Mouse (Mus musculus) lung, postnatal 0 days (tissue): Measurements from ENCODE around the gene Slc6a12. TPM values are rescaled to one million over a fixed set of nuclear protein-coding genes. Genes with fewer than 3 reads are reported as not detected.

ENCODE experiments used
- ATAC-seq: fragments of 200-750 bp; cut with Nextera tagmentation; 2 replicates; pipeline ENCODE4 v1.8.0; 2017; ENCODE audit warnings: moderate library complexity
- DNase-seq: peaks from one replicate; pipeline ENCODE4 v3.0.0-alpha.2; 2016; ENCODE audit warnings: low spot score
- H3K27ac ChIP-seq: fragments of 300-500 bp; sonication (generic); 2 replicates; pipeline ENCODE4 v1.5.1; 2014; ENCODE audit warnings: antibody characterized with exemption, mild to moderate bottlenecking, low read length, mixed read lengths
- H3K27me3 ChIP-seq: fragments of 300-500 bp; sonication (generic); replicated peaks from 2 replicates; pipeline ENCODE4 v1.6.1; 2014; ENCODE audit warnings: low read length, mixed read lengths; ENCODE audit not compliant: insufficient read depth
- H3K36me3 ChIP-seq: fragments of 300-500 bp; sonication (generic); 2 replicates; pipeline ENCODE4 v1.6.1; 2014; ENCODE audit warnings: low read length, mixed read lengths; ENCODE audit not compliant: insufficient read depth
- H3K4me1 ChIP-seq: fragments of 300-500 bp; sonication (generic); 2 replicates; pipeline ENCODE4 v1.6.1; 2014; ENCODE audit warnings: antibody characterized with exemption, low read depth, low read length, mixed read lengths; ENCODE audit not compliant: insufficient read depth
- H3K4me2 ChIP-seq: fragments of 300-500 bp; sonication (generic); replicated peaks from 2 replicates; pipeline ENCODE4 v1.6.1; 2014; ENCODE audit warnings: low read depth, mild to moderate bottlenecking, low read length, moderate library complexity, mixed read lengths
- H3K4me3 ChIP-seq: fragments of 300-500 bp; sonication (generic); 2 replicates; pipeline ENCODE4 v1.5.1; 2014; ENCODE audit warnings: low read depth, low read length
- H3K9ac ChIP-seq: fragments of 300-500 bp; sonication (generic); replicated peaks from 2 replicates; pipeline ENCODE4 v1.6.1; 2014; ENCODE audit warnings: low read depth, mild to moderate bottlenecking
- H3K9me3 ChIP-seq: fragments of 300-500 bp; sonication (generic); 2 replicates; pipeline ENCODE4 v1.6.1; 2016; ENCODE audit warnings: low read length, mixed read lengths
- CTCF ChIP-seq: IDR thresholded peaks from 2 replicates; pipeline ENCODE4 v1.5.1; 2016; ENCODE audit warnings: antibody characterized with exemption, mild to moderate bottlenecking
- EP300 ChIP-seq: IDR thresholded peaks from 2 replicates; pipeline ENCODE4 v1.6.1; 2016; ENCODE audit warnings: antibody characterized with exemption, mild to moderate bottlenecking, control low read depth
- WGBS: fragments of 180-500 bp; shearing (Covaris S2); extraction: QIAGEN DNeasy Blood & Tissue Kit; methylation state at CpG from one replicate; pipeline ENCODE4 v1.1.7; 2014; 5-methylcytosine and 5-hydroxymethylcytosine counted together
- polyA plus RNA-seq: library from polyadenylated mRNA; unstranded; fragments of >200 nt; fragmentation: Nextera tagmentation; extraction: Ambion mirVana; gene quantifications from 2 replicates; pipeline ENCODE4 v1.2.1, GENCODE M21; 2015

The Slc6a12 gene
- polyA plus RNA-seq, 1 experiment from 2014 or later: not detected

DNA sequence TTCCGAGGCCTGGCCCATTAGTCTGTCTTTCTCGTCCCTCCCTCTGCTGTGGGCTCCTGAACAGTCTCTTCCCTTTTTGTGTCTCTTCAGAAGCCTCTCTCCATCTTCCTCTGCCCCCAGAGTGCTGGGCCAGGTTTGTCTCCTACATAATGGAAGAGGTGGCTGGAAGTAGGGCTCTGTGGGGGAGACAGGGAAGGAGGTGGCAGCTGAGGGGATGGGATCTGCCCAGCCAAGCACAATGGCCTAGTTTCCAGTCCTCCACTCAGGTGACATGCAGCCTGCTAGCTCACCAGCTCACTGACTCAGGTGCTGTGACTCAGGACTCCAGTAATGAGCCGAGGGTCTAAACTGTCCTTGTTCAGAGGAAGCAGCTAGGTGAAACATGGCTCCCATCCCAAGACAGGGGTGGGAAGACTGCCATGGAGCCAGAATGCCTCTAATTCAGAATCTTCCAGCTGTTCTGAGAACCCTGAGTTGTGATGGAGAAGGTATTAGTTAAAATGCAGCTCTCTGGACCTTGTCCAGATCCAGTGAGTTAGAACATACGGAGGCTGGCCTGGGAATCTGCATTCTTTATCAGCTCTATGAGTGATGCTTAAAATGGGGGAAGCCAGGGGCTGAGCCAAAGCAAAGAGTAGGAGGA, 49.9 kb downstream of the Slc6a12 start:
- no peak overlapping the region for H3K4me2 ChIP-seq
- H3K27me3 ChIP-seq: no peaks in the 10 kb centered on the region
- DNase-seq (no peak), ATAC-seq (no peak)
- TF ChIP-seq EP300 (no peak), CTCF (no peak)
- 61% methylated on average over 4 of the region's 4 CpGs for WGBS
- no peaks in the 10 kb centered on the region for H3K4me1 ChIP-seq
- H3K9me3 ChIP-seq: no peaks in the 10 kb centered on the region
- H3K36me3 ChIP-seq: no peaks in the 10 kb centered on the region
- no peak overlapping the region for H3K9ac ChIP-seq
- no peak overlapping the region for H3K4me3 ChIP-seq
- no peak overlapping the region for H3K27ac ChIP-seq

DNA sequence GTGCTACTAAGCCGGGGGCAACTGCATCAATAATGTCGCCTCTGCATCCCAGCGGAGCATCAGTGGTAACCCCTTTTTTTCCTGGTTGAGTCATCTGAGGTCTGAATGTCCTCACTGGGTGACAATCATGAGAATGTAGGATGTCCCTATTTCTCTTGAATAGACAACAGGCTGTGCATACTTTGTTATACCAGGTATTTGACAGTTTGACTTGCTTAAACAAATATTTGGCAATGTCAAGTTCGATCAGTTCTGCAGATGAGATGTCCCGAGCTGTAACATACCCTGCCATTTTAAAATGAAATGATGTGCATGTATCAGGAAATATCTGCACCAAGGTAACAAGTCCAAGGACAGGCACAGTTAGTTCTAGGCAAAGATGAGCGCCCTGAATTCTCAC, 58.3 kb downstream of the Slc6a12 start:
- no peak overlapping the region for H3K4me3 ChIP-seq
- H3K36me3 ChIP-seq: no peaks in the 10 kb centered on the region
- no peaks in the 10 kb centered on the region for H3K9me3 ChIP-seq
- no peaks in the 10 kb centered on the region for H3K27me3 ChIP-seq
- TF ChIP-seq CTCF (no peak), EP300 (no peak)
- ATAC-seq: no peak
- no peaks in the 10 kb centered on the region for H3K4me1 ChIP-seq
- H3K27ac ChIP-seq: no peak overlapping the region
- no peak overlapping the region for H3K9ac ChIP-seq
- no peak overlapping the region for H3K4me2 ChIP-seq
- DNase-seq: no peak
- WGBS: 79% methylated on average over 6 of the region's 6 CpGs

DNA sequence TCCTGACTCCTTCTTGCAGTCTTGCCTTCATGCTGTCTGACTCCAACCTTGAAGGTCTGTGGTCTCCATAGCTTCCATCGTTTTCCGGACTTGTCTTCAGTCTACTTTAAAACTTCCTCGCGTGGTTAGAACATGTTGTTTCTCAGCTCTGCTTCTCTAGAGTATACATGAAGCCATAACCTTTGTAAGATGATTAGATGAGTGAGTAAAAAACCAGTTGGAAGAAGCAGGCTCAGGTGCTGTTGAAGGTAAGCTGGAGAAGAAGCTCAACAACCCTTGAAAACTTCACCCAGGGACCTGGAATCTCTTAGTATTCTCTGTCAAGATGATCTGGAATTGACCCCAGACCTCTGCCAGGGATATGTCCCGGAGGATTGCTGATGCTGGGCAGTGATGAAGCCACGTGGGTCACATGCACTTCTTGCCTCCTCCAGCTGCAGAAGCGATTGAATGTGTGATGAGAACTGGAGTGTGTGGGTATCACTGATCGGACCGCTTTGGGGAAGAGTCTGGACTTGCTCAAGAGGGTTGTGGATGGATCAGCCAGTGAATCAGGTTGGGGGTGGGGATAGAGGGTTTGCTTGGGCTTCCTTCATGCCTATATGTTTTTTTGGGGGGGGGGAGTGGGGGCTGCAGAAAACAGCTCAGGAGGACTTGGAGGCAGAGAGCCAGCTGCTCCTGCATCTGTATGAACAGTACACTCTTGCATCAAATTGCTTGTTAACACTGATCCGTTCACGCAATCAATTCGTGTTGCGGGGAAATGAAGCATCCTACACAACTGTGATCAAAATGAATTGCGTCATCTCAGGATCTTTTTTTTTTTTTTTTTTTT, 59.2 kb downstream of the Slc6a12 start:
- no peak for ATAC-seq
- no peak for TF ChIP-seq EP300
- no peak for TF ChIP-seq CTCF
- Histone ChIP-seq H3K36me3 (no peaks in the 10 kb centered on the region), H3K9me3 (no peaks in the 10 kb centered on the region), H3K27me3 (no peaks in the 10 kb centered on the region), H3K4me2 (no peak overlapping the region), H3K9ac (no peak overlapping the region), H3K4me3 (no peak overlapping the region), H3K27ac (no peak overlapping the region), H3K4me1 (no peaks in the 10 kb centered on the region)
- no peak for DNase-seq
- 82% methylated on average over 14 of the region's 14 CpGs for WGBS

DNA sequence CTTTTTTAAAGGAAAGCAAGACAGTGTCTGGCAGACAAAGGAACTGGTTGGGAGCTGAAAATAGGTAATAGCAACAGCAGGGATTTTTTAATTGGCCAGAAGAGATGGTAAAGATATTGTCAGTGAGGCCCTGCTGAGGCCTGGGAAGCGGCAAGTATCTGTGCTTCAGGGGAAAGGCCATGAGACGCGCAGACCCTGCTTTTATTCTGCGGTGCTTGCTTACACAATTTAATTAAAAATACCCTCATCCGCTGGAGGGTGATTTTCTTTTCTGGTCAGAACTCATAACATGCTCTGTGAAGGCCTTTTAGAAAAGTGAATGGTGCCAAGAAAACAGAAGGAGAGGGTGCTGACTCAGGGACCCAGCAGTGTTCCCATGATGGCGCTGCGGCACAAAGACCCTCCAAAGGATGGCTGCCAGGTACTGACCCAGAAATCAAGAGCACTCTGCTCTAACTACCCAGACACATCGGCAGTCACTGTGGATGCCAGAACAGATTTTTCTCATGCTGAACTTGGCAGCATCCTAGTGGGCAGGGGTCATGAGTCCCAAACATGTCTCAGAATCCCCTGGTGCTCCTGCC, 59.9 kb downstream of the Slc6a12 start:
- WGBS: 80% methylated on average over 8 of the region's 8 CpGs
- no peaks in the 10 kb centered on the region for H3K9me3 ChIP-seq
- no peak overlapping the region for H3K4me3 ChIP-seq
- H3K36me3 ChIP-seq: no peaks in the 10 kb centered on the region
- ATAC-seq (no peak), DNase-seq (no peak)
- TF ChIP-seq EP300 (no peak), CTCF (no peak)
- H3K27me3 ChIP-seq: no peaks in the 10 kb centered on the region
- no peaks in the 10 kb centered on the region for H3K4me1 ChIP-seq
- H3K27ac ChIP-seq: no peak overlapping the region
- no peak overlapping the region for H3K9ac ChIP-seq
- no peak overlapping the region for H3K4me2 ChIP-seq

DNA sequence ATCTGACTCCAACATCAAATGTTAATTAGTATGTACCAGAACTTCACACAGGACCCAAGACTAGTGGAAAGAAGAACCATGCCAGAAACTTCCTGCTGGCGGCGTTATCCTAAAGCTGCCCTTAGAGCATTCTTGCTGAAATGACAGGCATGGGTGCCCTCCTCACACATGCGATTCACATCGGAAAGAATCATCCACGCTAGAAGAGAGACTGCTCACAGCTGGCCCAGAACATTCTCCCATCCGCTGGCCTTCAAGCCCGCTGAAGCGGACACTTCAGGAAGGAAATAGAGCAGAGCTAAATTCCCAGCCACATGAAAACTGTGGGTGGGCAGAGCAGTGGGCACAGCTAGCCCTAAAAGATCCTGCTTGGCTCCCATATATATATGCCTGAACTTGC, 62.4 kb downstream of the Slc6a12 start:
- Histone ChIP-seq H3K36me3 (no peaks in the 10 kb centered on the region), H3K9me3 (no peaks in the 10 kb centered on the region), H3K4me3 (no peak overlapping the region), H3K4me2 (no peak overlapping the region), H3K27me3 (no peaks in the 10 kb centered on the region), H3K4me1 (no peaks in the 10 kb centered on the region), H3K9ac (no peak overlapping the region), H3K27ac (no peak overlapping the region)
- ATAC-seq: no peak
- no peak for DNase-seq
- TF ChIP-seq EP300 (no peak), CTCF (no peak)
- WGBS: 90% methylated on average over 8 of the region's 8 CpGs

DNA sequence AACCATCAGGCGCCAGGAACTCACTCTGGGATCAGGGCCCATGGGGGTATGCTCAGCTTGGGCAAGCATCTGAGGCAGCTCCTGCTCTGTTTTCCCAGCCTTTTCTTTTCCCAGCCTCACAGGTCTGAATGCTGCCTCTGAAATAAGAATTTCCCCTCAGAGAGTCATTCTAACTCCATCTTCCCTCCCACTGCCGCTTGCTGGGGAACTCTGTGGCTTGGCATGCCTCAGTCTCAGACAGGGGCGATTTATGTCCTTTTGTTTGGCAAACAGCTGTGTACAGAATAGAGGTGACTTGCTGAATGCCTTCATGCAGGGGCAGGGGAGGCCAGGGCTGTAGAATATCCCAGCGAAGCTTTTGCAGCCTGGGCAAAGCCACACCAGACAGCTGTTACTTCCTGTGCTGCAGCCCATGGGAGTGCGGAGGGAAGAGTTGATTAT, 64.7 kb downstream of the Slc6a12 start:
- Histone ChIP-seq H3K4me1 (no peaks in the 10 kb centered on the region), H3K9me3 (no peaks in the 10 kb centered on the region), H3K27me3 (peaks cover 8% of the 10 kb centered on the region), H3K9ac (no peak overlapping the region), H3K4me3 (no peak overlapping the region), H3K36me3 (no peaks in the 10 kb centered on the region), H3K27ac (no peak overlapping the region), H3K4me2 (no peak overlapping the region)
- WGBS: 37% methylated on average over 5 of the region's 5 CpGs
- DNase-seq: no peak
- no peak for ATAC-seq
- no peak for TF ChIP-seq EP300
- TF ChIP-seq CTCF: no peak
